Mouse (Mus musculus): ENCODE data around the gene Stt3a.

DNA sequence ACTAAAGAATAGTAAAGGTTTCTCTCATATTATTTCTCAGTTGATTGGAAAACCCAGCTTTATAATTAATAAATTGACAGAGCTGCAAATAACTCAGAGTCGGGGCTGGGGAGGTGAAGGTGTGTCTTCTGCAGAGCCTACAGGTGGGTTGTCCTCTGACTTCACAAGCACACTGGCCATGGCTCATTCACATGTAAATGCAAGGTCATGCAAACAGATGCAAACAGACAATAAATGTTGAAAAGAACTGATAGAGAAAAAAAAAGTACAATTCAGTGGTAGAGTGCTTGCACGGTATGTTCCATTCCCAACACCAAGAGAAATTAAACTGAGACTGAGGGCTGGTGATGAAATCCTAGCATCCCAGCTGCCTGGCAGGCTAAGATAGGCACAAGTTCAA, 27.0 kb upstream of the Stt3a start:
- TF ChIP-seq CTCF (IDR thresholded peaks at IDR 0.05; ENCODE audit: low read depth) (no peak), EP300 (IDR thresholded peaks at IDR 0.05; ENCODE audit: low read depth) (no peak)
